Mouse (Mus musculus) cerebellum, adult 2 months (tissue): ENCODE results near the gene Nalcn.

Source experiments
- CTCF ChIP-seq: fragments of 200-500 bp; IDR thresholded peaks from 2 replicates; pipeline ENCODE4 v1.5.1; 2011; ENCODE audit warnings: low read depth, mild to moderate bottlenecking, control low read depth, low read length, moderate library complexity, borderline replicate concordance; ENCODE audit not compliant: insufficient read depth
- POLR2A ChIP-seq: fragments of 200-500 bp; IDR thresholded peaks from 2 replicates; pipeline ENCODE4 v1.6.1; 2011; ENCODE audit warnings: low read length, control low read depth, borderline replicate concordance; ENCODE audit not compliant: insufficient read depth

DNA sequence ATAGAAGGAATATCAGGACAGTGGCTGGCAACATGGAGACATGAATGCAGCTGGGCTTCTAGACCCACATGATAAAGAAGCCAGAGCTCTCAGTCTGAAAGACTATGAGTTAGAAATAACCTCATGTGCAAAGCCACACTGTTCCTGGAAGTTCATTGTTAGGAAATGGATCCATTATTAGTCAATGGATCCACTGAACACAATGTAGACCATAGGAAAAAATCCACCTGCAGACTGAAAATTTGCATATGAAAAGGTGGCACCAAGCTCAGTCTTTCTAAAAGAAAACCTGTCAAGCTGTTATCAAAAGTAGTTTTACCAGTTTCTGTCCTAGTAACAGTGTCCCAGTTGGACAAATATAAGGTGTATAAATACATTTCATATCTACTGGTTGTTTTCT lies 39.5 kb downstream of the Nalcn start:
- no peak for TF ChIP-seq CTCF
- TF ChIP-seq POLR2A = no peak
